Mouse (Mus musculus) liver, adult (tissue): Measurements from ENCODE around the gene Abhd17a.
A peak's percentile ranks its signal among the peaks of the same experiment; 100 is the strongest.

ENCODE experiments used
- GATA4 ChIP-seq: IDR thresholded peaks from 2 replicates; pipeline ENCODE4 v1.6.1; 2014; ENCODE audit warnings: mild to moderate bottlenecking, low read length; ENCODE audit not compliant: insufficient replicate concordance

The Abhd17a gene

DNA sequence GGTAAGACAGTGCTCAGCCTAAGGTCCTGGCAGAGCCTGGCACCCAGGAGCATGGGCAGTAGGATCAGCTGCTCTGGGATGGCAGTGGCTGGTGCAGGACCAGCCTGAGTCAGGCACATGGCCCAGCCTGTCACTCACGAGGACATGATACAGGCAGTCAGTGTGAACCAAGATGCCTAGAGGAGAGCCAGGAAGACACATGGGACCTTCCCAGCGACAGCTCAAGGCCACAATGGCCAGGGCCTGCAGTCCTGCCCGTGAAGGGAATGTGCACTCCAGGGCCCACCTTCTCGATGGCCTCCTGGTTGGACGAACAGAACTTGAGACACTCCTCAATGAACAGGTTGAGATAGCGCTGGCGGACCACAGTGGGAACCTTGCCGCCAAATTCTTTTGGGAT, 44.6 kb downstream of the Abhd17a start:
- no peak for TF ChIP-seq GATA4

DNA sequence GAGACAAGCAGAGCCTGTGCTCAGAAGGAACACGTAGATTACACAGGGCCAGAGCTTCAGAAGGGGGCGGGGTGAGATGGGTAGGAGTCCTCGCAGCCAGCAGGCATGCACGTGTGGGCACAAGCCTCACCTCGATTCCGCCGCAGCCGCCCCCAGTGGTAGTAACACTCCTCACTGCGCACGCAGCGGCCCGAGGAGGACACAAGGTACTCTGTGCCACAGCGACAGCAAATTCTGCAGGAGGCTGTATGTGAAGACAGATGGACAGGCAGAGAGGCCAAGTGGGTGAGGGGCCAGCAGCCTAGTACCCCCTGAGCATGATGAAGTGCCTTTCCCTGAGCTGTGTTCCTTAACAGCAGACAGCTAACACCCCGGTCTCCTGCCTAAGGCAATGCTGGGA, 46.3 kb downstream of the Abhd17a start:
- no peak for TF ChIP-seq GATA4

DNA sequence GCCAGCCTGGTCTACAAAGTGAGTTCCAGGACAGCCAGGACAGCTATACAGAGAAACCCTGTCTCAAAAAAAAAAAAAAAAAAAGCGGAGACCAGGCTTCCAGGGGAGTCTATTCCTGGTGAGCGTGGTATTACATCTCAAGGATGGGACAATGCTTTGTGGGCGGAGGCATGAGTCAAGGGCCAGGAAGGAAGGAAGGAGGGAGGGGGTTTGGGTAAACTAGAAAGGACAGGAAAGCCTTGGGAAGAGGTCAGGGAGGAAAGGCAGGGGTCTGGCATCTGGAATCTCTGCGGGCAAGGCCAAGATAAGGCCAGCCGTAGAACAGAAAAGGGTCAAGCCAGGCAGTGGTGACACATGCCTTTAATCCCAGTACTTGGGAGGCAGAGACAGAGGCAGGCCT, 50.6 kb downstream of the Abhd17a start:
- peak; percentile 85; the same call in 1 of the 2 replicates for TF ChIP-seq GATA4

DNA sequence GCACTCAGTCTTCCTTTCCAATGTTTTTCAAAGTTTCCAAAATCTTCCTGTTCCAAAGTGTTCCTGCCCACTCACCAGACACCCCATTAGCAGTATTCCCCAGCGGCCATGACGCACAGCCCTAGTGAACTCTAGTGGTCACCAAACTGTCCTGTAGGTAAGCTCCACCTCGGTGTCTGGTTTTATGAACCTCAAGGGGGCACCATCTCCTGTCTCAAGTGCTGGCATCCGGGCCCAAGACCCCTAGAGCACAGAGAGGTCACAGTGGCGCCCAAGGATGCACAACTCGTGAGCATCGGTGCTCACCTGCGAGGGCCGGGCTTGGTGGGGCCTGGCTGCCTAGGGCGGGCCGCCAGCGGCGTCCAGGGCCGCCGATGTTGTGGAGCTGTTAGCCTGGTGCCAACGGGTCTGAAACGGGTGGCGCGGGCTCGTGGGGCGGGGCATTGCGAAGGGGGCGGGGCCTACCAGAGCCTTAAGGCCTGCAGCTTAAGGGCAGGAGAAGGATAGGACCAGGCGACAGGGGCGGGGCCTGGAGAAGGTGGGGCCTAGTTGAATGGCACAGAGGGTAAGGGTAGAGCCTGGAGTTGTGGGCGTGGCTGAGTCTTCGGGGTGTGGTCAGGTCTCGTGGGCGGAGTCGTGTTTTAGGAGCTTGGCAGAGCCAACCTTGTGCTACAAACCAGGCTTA, 51.3 kb downstream of the Abhd17a start, which contains the start of gene Atp8b3:
Gene Atp8b3, minus strand, starts transcription at position 415 of the 685 bp plus-strand sequence.
- no peak for TF ChIP-seq GATA4

DNA sequence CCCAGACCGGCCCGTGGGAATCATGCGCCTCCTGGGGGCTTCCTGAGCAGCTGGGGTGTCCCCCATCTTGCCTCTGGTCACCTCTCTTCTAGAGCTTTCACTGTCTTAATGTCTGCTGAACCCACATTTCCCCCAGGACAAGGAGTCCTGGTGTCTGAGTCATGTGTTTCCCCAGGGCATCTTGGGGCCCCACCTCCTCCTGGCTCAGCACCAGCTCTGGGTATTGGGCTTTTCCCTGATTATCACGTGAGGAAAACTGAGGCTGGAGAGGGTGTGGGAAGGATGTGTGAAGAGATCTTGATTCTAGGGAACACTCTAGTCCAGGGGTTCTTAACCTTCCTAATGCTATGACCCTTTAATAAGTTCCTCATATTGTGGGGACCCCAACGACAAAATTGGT, 52.0 kb downstream of the Abhd17a start:
- no peak for TF ChIP-seq GATA4

DNA sequence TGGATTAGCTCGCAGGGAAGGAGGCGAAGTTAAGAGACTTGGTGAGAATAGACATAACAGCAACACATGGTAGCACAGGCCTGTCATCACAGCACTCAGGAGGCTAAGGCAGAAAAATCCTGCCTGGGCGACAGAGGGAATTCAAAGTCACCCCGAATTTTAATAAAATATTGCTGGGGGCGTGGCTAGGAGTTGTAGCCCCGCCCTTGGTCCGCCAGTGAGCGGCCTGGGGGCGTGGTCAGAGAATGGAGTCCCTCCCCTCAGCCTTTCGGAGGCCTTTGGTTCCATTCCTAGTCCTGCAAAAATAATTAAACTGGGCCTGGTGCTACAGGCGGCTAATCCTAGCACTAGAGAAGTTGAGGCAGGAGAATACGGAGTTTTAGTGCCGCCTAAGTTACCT, 54.4 kb downstream of the Abhd17a start:
- no peak for TF ChIP-seq GATA4

DNA sequence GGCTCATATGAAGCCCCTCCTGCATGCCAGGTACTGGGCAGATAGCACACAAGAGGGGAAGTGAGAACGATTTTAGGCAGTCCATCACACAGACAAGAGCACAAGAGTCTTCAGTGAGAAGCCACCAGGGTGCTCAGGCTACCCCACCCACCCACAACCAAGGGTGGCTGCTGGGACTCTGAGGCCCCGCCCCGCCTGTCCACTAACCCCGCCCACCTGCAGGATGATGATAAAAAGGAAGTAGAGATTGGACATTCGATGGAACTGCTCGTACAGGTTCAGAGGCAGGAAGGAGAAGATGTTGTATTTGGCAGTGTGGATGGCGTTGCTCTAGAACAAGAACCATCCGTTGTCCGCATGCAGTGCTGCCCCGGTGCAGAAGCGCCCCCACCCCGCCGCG, 55.1 kb downstream of the Abhd17a start:
- no peak for TF ChIP-seq GATA4

DNA sequence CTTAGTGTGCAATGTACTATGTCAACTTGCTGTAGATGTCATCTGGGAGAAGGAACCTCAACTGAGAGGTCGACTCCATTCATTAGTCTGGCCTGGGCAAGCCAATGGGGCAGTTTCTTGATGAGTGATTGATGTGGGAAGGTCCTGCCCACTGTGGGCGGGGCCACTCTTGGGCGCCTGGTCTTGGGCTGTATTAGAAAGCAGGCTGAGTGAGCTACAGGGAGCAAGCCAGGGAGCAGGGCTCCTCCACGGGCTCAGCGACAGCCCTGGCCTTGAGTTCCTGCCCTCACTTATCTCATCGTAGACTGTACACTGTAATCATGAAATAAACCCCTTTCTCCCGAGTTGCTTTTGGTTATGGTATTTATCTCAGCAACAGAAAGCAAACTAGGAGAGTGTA, 56.4 kb downstream of the Abhd17a start:
- no peak for TF ChIP-seq GATA4
